Mouse (Mus musculus) CH12.LX (cell line): ENCODE measurements at regions not wholly inside any gene's neighbourhood (a gene's known extent, or its start where the extent isn't known, plus 50 kb on each side); places are given as distances from the start of the nearest gene placed in this dataset.

Experiments
- DNase-seq: peaks from one replicate; pipeline ENCODE4 v3.0.0-alpha.2; 2013; ENCODE audit errors: extremely low read depth
- H3K27ac ChIP-seq: 2 replicates; pipeline ENCODE4 v1.5.1; 2012; ENCODE audit warnings: low read depth, mild to moderate bottlenecking, control low read depth, moderate library complexity; ENCODE audit not compliant: insufficient read depth
- H3K27me3 ChIP-seq: replicated peaks from 2 replicates; pipeline ENCODE3; 2012; ENCODE audit warnings: inconsistent platforms
- H3K36me3 ChIP-seq, 2 experiments: replicated peaks in 1 of 2; 2 replicates each; pipeline versions ENCODE3 to v1.6.1; 2012; ENCODE audit warnings: inconsistent platforms in 1 of 2, low read length in 1 of 2, mild to moderate bottlenecking in 1 of 2, mixed read lengths in 1 of 2, moderate library complexity in 1 of 2; ENCODE audit not compliant: control insufficient read depth in 1 of 2, insufficient read depth in 1 of 2
- H3K4me1 ChIP-seq, 2 experiments: 2 replicates each; pipeline ENCODE4 v1.6.1; 2012; ENCODE audit warnings: inconsistent platforms in 1 of 2, moderate library complexity in 1 of 2; ENCODE audit not compliant: insufficient read depth in 2 of 2, control insufficient read depth in 1 of 2
- H3K4me2 ChIP-seq: 2 replicates; pipeline ENCODE4 v1.6.1; 2012; ENCODE audit warnings: low read depth, mild to moderate bottlenecking, control low read depth; ENCODE audit not compliant: poor library complexity, insufficient read depth, severe bottlenecking
- H3K4me3 ChIP-seq, 3 experiments: fragments of 150-350 bp in 1 of 3; sonication (generic) in 1 of 3; replicated peaks in 1 of 3; 2 replicates each; pipeline versions ENCODE3 to v1.5.1; 2011 to 2012; ENCODE audit warnings: low read depth in 2 of 3, low read length in 2 of 3, mild to moderate bottlenecking in 2 of 3, moderate library complexity in 2 of 3, control low read depth in 1 of 3, improper control_type of control experiment in 1 of 3, inconsistent platforms in 1 of 3, mixed read lengths in 1 of 3; ENCODE audit not compliant: poor library complexity in 1 of 3
- H3K79me2 ChIP-seq: replicated peaks from 2 replicates; pipeline ENCODE4 v1.6.1; 2012; ENCODE audit warnings: mild to moderate bottlenecking, moderate library complexity; ENCODE audit not compliant: control insufficient read depth, poor library complexity, insufficient read depth, severe bottlenecking; ENCODE audit errors: extremely low read depth
- H3K9ac ChIP-seq: 2 replicates; pipeline ENCODE4 v1.6.1; 2012; ENCODE audit warnings: low read depth, mild to moderate bottlenecking, control low read depth, moderate library complexity; ENCODE audit not compliant: insufficient read depth
- H3K9me3 ChIP-seq: replicated peaks from 2 replicates; pipeline ENCODE3; 2012; ENCODE audit warnings: low read length, inconsistent platforms, mixed read lengths
- BHLHE40 ChIP-seq: IDR thresholded peaks from 2 replicates; pipeline ENCODE4 v1.6.1; 2011; ENCODE audit warnings: mild to moderate bottlenecking, low read depth, low read length, improper control_type of control experiment
- ELF1 ChIP-seq: IDR thresholded peaks from 2 replicates; pipeline ENCODE4 v1.6.1; 2014; ENCODE audit warnings: low read depth, mild to moderate bottlenecking, inconsistent platforms, low read length, improper control_type of control experiment
- ETS1 ChIP-seq: conservative IDR thresholded peaks from 2 replicates; pipeline ENCODE4 v1.6.1; 2012; ENCODE audit warnings: low read depth, mild to moderate bottlenecking, inconsistent platforms, low read length, improper control_type of control experiment, moderate library complexity
- JUN ChIP-seq: IDR thresholded peaks from 2 replicates; pipeline ENCODE4 v1.6.1; 2011; ENCODE audit warnings: low read depth, mild to moderate bottlenecking, low read length, improper control_type of control experiment, moderate library complexity; ENCODE audit not compliant: insufficient read depth
- MAX ChIP-seq: IDR thresholded peaks from 2 replicates; pipeline ENCODE4 v1.6.1; 2011; ENCODE audit warnings: low read length, improper control_type of control experiment
- MYC ChIP-seq: IDR thresholded peaks from 2 replicates; pipeline ENCODE4 v1.6.1; 2011; ENCODE audit warnings: low read depth, mild to moderate bottlenecking, improper control_type of control experiment, low read length
- PAX5 ChIP-seq: IDR thresholded peaks from 2 replicates; pipeline ENCODE4 v1.6.1; 2012; ENCODE audit warnings: low read length, inconsistent platforms, mixed read lengths
- POLR2AphosphoS2 ChIP-seq: IDR thresholded peaks from 2 replicates; pipeline ENCODE4 v1.6.1; 2011; ENCODE audit warnings: low read depth, low read length, improper control_type of control experiment
- RAD21 ChIP-seq: IDR thresholded peaks from 2 replicates; pipeline ENCODE4 v1.6.1; 2011; ENCODE audit warnings: low read depth, mild to moderate bottlenecking, low read length, improper control_type of control experiment, moderate library complexity
- dilution Hi-C: fragments of 300-500 bp; cut with MboI; formaldehyde crosslinking; loops from 2 replicates; pipeline ENCODE4 v1.14.3; 2020; ENCODE audit warnings: low sequenced_read_pairs; ENCODE audit not compliant: extremely low pct_unique_long_range_greater_than_20kb, extremely low pct_ligation_motif_present
- in situ Hi-C: fragments of 300-500 bp; cut with MboI; formaldehyde crosslinking; loops from 3 replicates; pipeline ENCODE4 v1.14.3; 2019; ENCODE audit warnings: low sequenced_read_pairs, low pct_ligation_motif_present, low pct_unique_long_range_greater_than_20kb, mixed read lengths

DNA sequence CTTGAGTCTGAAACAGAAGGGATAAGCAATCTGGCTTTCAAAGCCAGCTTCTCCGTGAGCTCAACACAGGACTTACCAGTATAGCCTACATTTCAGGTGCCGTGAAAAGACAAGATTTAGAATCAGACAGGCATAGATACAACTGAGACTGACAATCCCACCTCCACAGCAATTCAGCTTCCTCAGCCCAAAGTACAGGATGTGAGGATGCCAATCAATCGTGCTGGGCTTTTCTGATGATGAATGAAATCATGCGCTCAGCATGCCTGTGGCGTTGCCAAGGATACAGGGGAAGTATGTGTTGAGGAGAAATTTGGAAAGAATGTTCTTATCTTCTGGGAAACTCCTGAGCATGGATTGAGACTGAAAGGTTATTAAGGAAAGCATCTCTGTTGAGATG is 50.4 kb upstream of the Thbs1 start:
- no peak for DNase-seq
- Histone ChIP-seq H3K4me2 (no peak overlapping the region), H3K36me3 (no peaks in the 10 kb centered on the region)
- in situ Hi-C loops, result no loop called here
- TF ChIP-seq BHLHE40 (no peak), JUN (no peak), ETS1 (no peak), MAX (no peak), RAD21 (no peak), ELF1 (no peak), MYC (no peak), POLR2AphosphoS2 (no peak), PAX5 (no peak)
- TF ChIP-seq, all 38 proteins: peak for 0
- no peaks in the 10 kb centered on the region for H3K79me2 ChIP-seq
- dilution Hi-C loops, result no loop called here
- H3K9ac ChIP-seq, result no peak overlapping the region
- H3K4me3 ChIP-seq, result no peak overlapping the region
- H3K27ac ChIP-seq, result no peak overlapping the region
- no peaks in the 10 kb centered on the region for H3K4me1 ChIP-seq
- H3K9me3 ChIP-seq, result no peaks in the 10 kb centered on the region
- H3K27me3 ChIP-seq, result no peaks in the 10 kb centered on the region
